Mouse (Mus musculus): ENCODE measurements around the gene Olfr1418. TPM values are rescaled to one million over a fixed set of nuclear protein-coding genes. Genes with fewer than 3 reads are reported as not detected.

Olfr1418 gene
- total RNA-seq, 1 experiment, result not detected

DNA sequence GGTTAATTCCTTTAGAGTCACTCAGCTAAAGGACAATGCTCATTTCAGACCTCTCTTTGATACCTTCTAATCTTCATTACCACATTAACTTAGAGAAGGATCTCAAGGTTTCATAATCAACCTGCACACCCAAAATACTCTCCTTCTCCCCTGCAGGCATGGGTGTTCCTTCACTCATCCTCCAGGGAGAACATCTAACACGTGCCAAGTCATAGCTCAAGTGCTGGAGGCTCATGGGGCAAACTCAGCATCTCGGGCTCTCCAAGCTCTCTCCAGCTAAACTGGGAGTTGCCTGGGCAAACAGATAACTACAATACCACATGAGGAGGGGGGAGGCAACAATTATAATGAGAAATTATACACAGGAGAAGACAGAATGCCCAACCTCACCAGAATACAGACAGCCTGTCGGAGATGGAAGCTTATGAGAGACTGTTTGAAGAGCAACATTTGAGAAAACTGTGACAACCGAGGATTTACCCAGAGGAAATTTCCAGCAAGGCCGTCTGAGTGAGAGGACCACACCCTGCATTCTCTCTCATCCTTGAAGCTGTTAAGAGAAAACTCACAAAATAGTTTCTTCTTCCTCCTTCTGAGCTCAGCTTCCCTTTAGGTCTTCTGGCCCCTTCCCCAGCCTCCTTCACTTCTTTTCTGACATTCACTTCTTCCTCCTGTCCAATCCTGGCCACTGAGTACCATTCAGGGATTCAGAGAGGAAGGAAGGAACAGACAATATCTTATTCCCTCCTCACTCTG is 50.7 kb downstream of the Olfr1418 start:
- in situ Hi-C loops (cut with MboI; ENCODE audit: low sequenced_read_pairs in 2 of 2, unreplicated experiment in 2 of 2), result no loop called here
- no peak overlapping the region for H3K9ac ChIP-seq (ENCODE audit: insufficient read depth, low read depth, low read length, poor library complexity, severe bottlenecking)
- TF ChIP-seq MAFK (IDR thresholded peaks at IDR 0.05; ENCODE audit: insufficient read depth, low read depth, low read length) (no peak), ZNF384 (IDR thresholded peaks at IDR 0.05; ENCODE audit: low read depth, low read length) (no peak), CHD2 (IDR thresholded peaks at IDR 0.05; ENCODE audit: low read depth, low read length) (no peak), HCFC1 (IDR thresholded peaks at IDR 0.05; ENCODE audit: borderline replicate concordance, insufficient read depth, low read length) (no peak), ZC3H11A (IDR thresholded peaks at IDR 0.05; ENCODE audit: borderline replicate concordance, low read depth, low read length) (no peak)
- no peak overlapping the region for H3K27ac ChIP-seq (ENCODE audit: insufficient read depth, low read depth, low read length, poor library complexity, severe bottlenecking)
- H3K36me3 ChIP-seq (ENCODE audit: control insufficient read depth, insufficient read depth, low read length, poor library complexity, severe bottlenecking), result peaks cover 3% of the 10 kb centered on the region; the same call in 1 of the 2 replicates
- DNase-seq (ENCODE audit: low read depth, low spot score), result no peak
- H3K4me1 ChIP-seq (ENCODE audit: control insufficient read depth in 2 of 2, insufficient read depth in 2 of 2, low read length in 2 of 2, poor library complexity in 1 of 2), result peaks cover 10 to 36% of the 10 kb centered on the region in 2 experiments; a peak in 3 of 4 replicates
- H3K4me3 ChIP-seq (ENCODE audit: insufficient read depth in 1 of 2, low read depth in 1 of 2, low read length in 2 of 2, poor library complexity in 1 of 2, severe bottlenecking in 1 of 2), result no peak overlapping the region
- no peaks in the 10 kb centered on the region for H3K9me3 ChIP-seq (ENCODE audit: control insufficient read depth, insufficient read depth, low read depth, low read length)

GRCm38 (mm10) chr19:11808452-11808851 is 52.4 kb downstream of the Olfr1418 start:
- Histone ChIP-seq H3K9me3 (ENCODE audit: control insufficient read depth, insufficient read depth, low read depth, low read length) (no peaks in the 10 kb centered on the region), H3K27ac (ENCODE audit: insufficient read depth, low read depth, low read length, poor library complexity, severe bottlenecking) (peak overlapping the region; percentile 10; the same call in 1 of the 2 replicates), H3K36me3 (ENCODE audit: control insufficient read depth, insufficient read depth, low read length, poor library complexity, severe bottlenecking) (peaks cover 3% of the 10 kb centered on the region; the same call in 1 of the 2 replicates), H3K4me3 (ENCODE audit: insufficient read depth in 1 of 2, low read depth in 1 of 2, low read length in 2 of 2, poor library complexity in 1 of 2, severe bottlenecking in 1 of 2) (no peak overlapping the region), H3K4me1 (ENCODE audit: control insufficient read depth in 2 of 2, insufficient read depth in 2 of 2, low read length in 2 of 2, poor library complexity in 1 of 2) (peaks cover 15 to 33% of the 10 kb centered on the region in 2 experiments), H3K9ac (ENCODE audit: insufficient read depth, low read depth, low read length, poor library complexity, severe bottlenecking) (no peak overlapping the region)
- in situ Hi-C loops (cut with MboI; ENCODE audit: low sequenced_read_pairs in 2 of 2, unreplicated experiment in 2 of 2), result no loop called here
- DNase-seq (ENCODE audit: low read depth, low spot score), result no peak
- TF ChIP-seq ZC3H11A (IDR thresholded peaks at IDR 0.05; ENCODE audit: borderline replicate concordance, low read depth, low read length), result no peak
- TF ChIP-seq ZNF384 (IDR thresholded peaks at IDR 0.05; ENCODE audit: low read depth, low read length), result no peak
- TF ChIP-seq CHD2 (IDR thresholded peaks at IDR 0.05; ENCODE audit: low read depth, low read length), result no peak
- TF ChIP-seq HCFC1 (IDR thresholded peaks at IDR 0.05; ENCODE audit: borderline replicate concordance, insufficient read depth, low read length), result no peak
- TF ChIP-seq MAFK (IDR thresholded peaks at IDR 0.05; ENCODE audit: insufficient read depth, low read depth, low read length), result no peak

DNA sequence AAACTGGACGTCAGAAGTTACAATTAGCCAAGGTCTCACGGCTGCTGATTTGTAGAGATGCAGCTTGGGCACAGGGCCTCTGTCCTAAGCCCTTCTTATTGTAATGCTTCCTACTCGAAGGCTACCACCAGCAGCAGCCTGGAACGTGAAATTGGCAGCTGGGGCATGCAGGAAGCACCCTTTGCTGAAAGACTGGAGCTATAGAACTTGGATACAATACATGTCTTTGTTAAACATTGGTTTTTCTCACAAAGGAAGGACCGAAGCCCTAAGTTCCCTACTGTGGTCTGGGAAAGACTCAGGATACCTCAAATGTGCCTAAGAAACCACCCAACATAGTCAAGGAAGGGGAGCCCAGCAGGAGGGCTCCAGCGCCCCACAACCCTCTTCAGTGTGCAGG is 53.0 kb downstream of the Olfr1418 start:
- TF ChIP-seq ZC3H11A (IDR thresholded peaks at IDR 0.05; ENCODE audit: borderline replicate concordance, low read depth, low read length) (no peak), HCFC1 (IDR thresholded peaks at IDR 0.05; ENCODE audit: borderline replicate concordance, insufficient read depth, low read length) (no peak), ZNF384 (IDR thresholded peaks at IDR 0.05; ENCODE audit: low read depth, low read length) (no peak), CHD2 (IDR thresholded peaks at IDR 0.05; ENCODE audit: low read depth, low read length) (no peak), MAFK (IDR thresholded peaks at IDR 0.05; ENCODE audit: insufficient read depth, low read depth, low read length) (no peak)
- no peak for DNase-seq (ENCODE audit: low read depth, low spot score)

GRCm38 (mm10) chr19:11807251-11807650 is 53.6 kb downstream of the Olfr1418 start:
- TF ChIP-seq ZNF384 (IDR thresholded peaks at IDR 0.05; ENCODE audit: low read depth, low read length), result no peak
- Histone ChIP-seq H3K9me3 (ENCODE audit: control insufficient read depth, insufficient read depth, low read depth, low read length) (no peaks in the 10 kb centered on the region), H3K9ac (ENCODE audit: insufficient read depth, low read depth, low read length, poor library complexity, severe bottlenecking) (no peak overlapping the region), H3K36me3 (ENCODE audit: control insufficient read depth, insufficient read depth, low read length, poor library complexity, severe bottlenecking) (no peaks in the 10 kb centered on the region), H3K4me3 (ENCODE audit: insufficient read depth in 1 of 2, low read depth in 1 of 2, low read length in 2 of 2, poor library complexity in 1 of 2, severe bottlenecking in 1 of 2) (no peak overlapping the region), H3K27ac (ENCODE audit: insufficient read depth, low read depth, low read length, poor library complexity, severe bottlenecking) (peak overlapping the region; percentile 43; the same call in 1 of the 2 replicates), H3K4me1 (ENCODE audit: control insufficient read depth in 2 of 2, insufficient read depth in 2 of 2, low read length in 2 of 2, poor library complexity in 1 of 2) (peaks cover 15 to 28% of the 10 kb centered on the region in 2 experiments)
- in situ Hi-C loops (cut with MboI; ENCODE audit: low sequenced_read_pairs in 2 of 2, unreplicated experiment in 2 of 2), result no loop called here
- DNase-seq (ENCODE audit: low read depth, low spot score), result no peak

More for the DNA sequence above, 53.0 kb downstream of the Olfr1418 start:
- H3K36me3 ChIP-seq (ENCODE audit: control insufficient read depth, insufficient read depth, low read length, poor library complexity, severe bottlenecking), result peaks cover under 1% of the 10 kb centered on the region; the same call in 1 of the 2 replicates
- no peak overlapping the region for H3K4me3 ChIP-seq (ENCODE audit: insufficient read depth in 1 of 2, low read depth in 1 of 2, low read length in 2 of 2, poor library complexity in 1 of 2, severe bottlenecking in 1 of 2)
- H3K9me3 ChIP-seq (ENCODE audit: control insufficient read depth, insufficient read depth, low read depth, low read length), result no peaks in the 10 kb centered on the region
- peak overlapping the region; percentile 38; the same call in 1 of the 2 replicates for H3K27ac ChIP-seq (ENCODE audit: insufficient read depth, low read depth, low read length, poor library complexity, severe bottlenecking)
- H3K4me1 ChIP-seq (ENCODE audit: control insufficient read depth in 2 of 2, insufficient read depth in 2 of 2, low read length in 2 of 2, poor library complexity in 1 of 2), result peaks cover 15 to 28% of the 10 kb centered on the region in 2 experiments
- in situ Hi-C loops (cut with MboI; ENCODE audit: low sequenced_read_pairs in 2 of 2, unreplicated experiment in 2 of 2), result no loop called here
- H3K9ac ChIP-seq (ENCODE audit: insufficient read depth, low read depth, low read length, poor library complexity, severe bottlenecking), result no peak overlapping the region
